Mouse (Mus musculus): ENCODE measurements around the gene Nkain1. TPM values are rescaled to one million over a fixed set of nuclear protein-coding genes. Genes with fewer than 3 reads are reported as not detected.

Nkain1 gene
- polyA plus RNA-seq, 1 experiment from 2014 or later = 3.6 TPM

- Histone ChIP-seq H3K4me3 (ENCODE audit: low read depth, low read length) (no peak overlapping the region), H3K27ac (replicated peaks; ENCODE audit: low read depth, low read length) (no peak overlapping the region), H3K4me1 (ENCODE audit: control insufficient read depth, insufficient read depth, low read length) (no peaks in the 10 kb centered on the region), H3K4me2 (ENCODE audit: low read depth, low read length) (no peak overlapping the region), H3K27me3 (replicated peaks; ENCODE audit: control insufficient read depth, insufficient read depth, low read length) (no peaks in the 10 kb centered on the region), H3K36me3 (ENCODE audit: control insufficient read depth, insufficient read depth, low read length) (no peaks in the 10 kb centered on the region), H3K9ac (ENCODE audit: low read depth, low read length) (no peak overlapping the region), H3K9me3 (ENCODE audit: control insufficient read depth, low read length) (no peaks in the 10 kb centered on the region)
- WGBS = 74% methylated on average over 1 of the region's 1 CpGs
- DNase-seq (ENCODE audit: low spot score) (no peak), ATAC-seq (ENCODE audit: low read depth) (no peak)
These were observed 46.2 kb downstream of the Nkain1 start for GRCm38 (mm10) chr4:130527804-130528203.

- H3K9me3 ChIP-seq (ENCODE audit: control insufficient read depth, low read length) = no peaks in the 10 kb centered on the region
- no peaks in the 10 kb centered on the region for H3K36me3 ChIP-seq (ENCODE audit: control insufficient read depth, insufficient read depth, low read length)
- no peak overlapping the region for H3K4me2 ChIP-seq (ENCODE audit: low read depth, low read length)
- WGBS = 79% methylated on average over 1 of the region's 1 CpGs
- H3K9ac ChIP-seq (ENCODE audit: low read depth, low read length) = no peak overlapping the region
- H3K4me3 ChIP-seq (ENCODE audit: low read depth, low read length) = no peak overlapping the region
- H3K27ac ChIP-seq (replicated peaks; ENCODE audit: low read depth, low read length) = no peak overlapping the region
- no peaks in the 10 kb centered on the region for H3K27me3 ChIP-seq (replicated peaks; ENCODE audit: control insufficient read depth, insufficient read depth, low read length)
- ATAC-seq (ENCODE audit: low read depth) = no peak
- no peaks in the 10 kb centered on the region for H3K4me1 ChIP-seq (ENCODE audit: control insufficient read depth, insufficient read depth, low read length)
- no peak for DNase-seq (ENCODE audit: low spot score)
These were observed 48.9 kb downstream of the Nkain1 start for GRCm38 (mm10) chr4:130525041-130525440.

- H3K4me1 ChIP-seq (ENCODE audit: control insufficient read depth, insufficient read depth, low read length) = no peaks in the 10 kb centered on the region
- no peaks in the 10 kb centered on the region for H3K27me3 ChIP-seq (replicated peaks; ENCODE audit: control insufficient read depth, insufficient read depth, low read length)
- H3K4me3 ChIP-seq (ENCODE audit: low read depth, low read length) = no peak overlapping the region
- ATAC-seq (ENCODE audit: low read depth) (no peak), DNase-seq (ENCODE audit: low spot score) (no peak)
- H3K4me2 ChIP-seq (ENCODE audit: low read depth, low read length) = no peak overlapping the region
- no peak overlapping the region for H3K27ac ChIP-seq (replicated peaks; ENCODE audit: low read depth, low read length)
- H3K9ac ChIP-seq (ENCODE audit: low read depth, low read length) = no peak overlapping the region
- no peaks in the 10 kb centered on the region for H3K9me3 ChIP-seq (ENCODE audit: control insufficient read depth, low read length)
- 95% methylated on average over 6 of the region's 6 CpGs for WGBS
- no peaks in the 10 kb centered on the region for H3K36me3 ChIP-seq (ENCODE audit: control insufficient read depth, insufficient read depth, low read length)
These were observed 52.5 kb downstream of the Nkain1 start for GRCm38 (mm10) chr4:130521466-130521865.

- Histone ChIP-seq H3K9me3 (ENCODE audit: control insufficient read depth, low read length) (no peaks in the 10 kb centered on the region), H3K27me3 (replicated peaks; ENCODE audit: control insufficient read depth, insufficient read depth, low read length) (no peaks in the 10 kb centered on the region), H3K4me1 (ENCODE audit: control insufficient read depth, insufficient read depth, low read length) (no peaks in the 10 kb centered on the region), H3K4me3 (ENCODE audit: low read depth, low read length) (peak overlapping the region; percentile 65), H3K36me3 (ENCODE audit: control insufficient read depth, insufficient read depth, low read length) (no peaks in the 10 kb centered on the region), H3K9ac (ENCODE audit: low read depth, low read length) (peak overlapping the region; percentile 80; the same call in 1 of the 2 replicates), H3K27ac (replicated peaks; ENCODE audit: low read depth, low read length) (no peak overlapping the region), H3K4me2 (ENCODE audit: low read depth, low read length) (peak overlapping the region; percentile 79)
- 2% methylated on average over 9 of the region's 9 CpGs for WGBS
- ATAC-seq (ENCODE audit: low read depth) (peak; percentile 64), DNase-seq (ENCODE audit: low spot score) (no peak)
These were observed 53.5 kb downstream of the Nkain1 start for GRCm38 (mm10) chr4:130520482-130520851.

GRCm38 (mm10) chr4:130519567-130520481, 54.1 kb downstream of the Nkain1 start:
- Histone ChIP-seq H3K4me1 (ENCODE audit: control insufficient read depth, insufficient read depth, low read length) (no peaks in the 10 kb centered on the region), H3K27ac (replicated peaks; ENCODE audit: low read depth, low read length) (peak overlapping the region; percentile 80), H3K4me3 (ENCODE audit: low read depth, low read length) (peak overlapping the region; percentile 65), H3K9me3 (ENCODE audit: control insufficient read depth, low read length) (no peaks in the 10 kb centered on the region), H3K9ac (ENCODE audit: low read depth, low read length) (peak overlapping the region; percentile 80), H3K36me3 (ENCODE audit: control insufficient read depth, insufficient read depth, low read length) (no peaks in the 10 kb centered on the region), H3K27me3 (replicated peaks; ENCODE audit: control insufficient read depth, insufficient read depth, low read length) (no peaks in the 10 kb centered on the region), H3K4me2 (ENCODE audit: low read depth, low read length) (peak overlapping the region; percentile 79)
- DNase-seq (ENCODE audit: low spot score) (peak; percentile 98), ATAC-seq (ENCODE audit: low read depth) (peak; percentile 98)
- 2% methylated on average over 40 of the region's 40 CpGs for WGBS

GRCm38 (mm10) chr4:130516490-130516889, 57.5 kb downstream of the Nkain1 start:
- Histone ChIP-seq H3K4me3 (ENCODE audit: low read depth, low read length) (no peak overlapping the region), H3K9ac (ENCODE audit: low read depth, low read length) (no peak overlapping the region), H3K36me3 (ENCODE audit: control insufficient read depth, insufficient read depth, low read length) (no peaks in the 10 kb centered on the region), H3K27ac (replicated peaks; ENCODE audit: low read depth, low read length) (no peak overlapping the region), H3K9me3 (ENCODE audit: control insufficient read depth, low read length) (no peaks in the 10 kb centered on the region), H3K27me3 (replicated peaks; ENCODE audit: control insufficient read depth, insufficient read depth, low read length) (no peaks in the 10 kb centered on the region), H3K4me1 (ENCODE audit: control insufficient read depth, insufficient read depth, low read length) (no peaks in the 10 kb centered on the region), H3K4me2 (ENCODE audit: low read depth, low read length) (no peak overlapping the region)
- WGBS = 82% methylated on average over 6 of the region's 6 CpGs
- ATAC-seq (ENCODE audit: low read depth) (no peak), DNase-seq (ENCODE audit: low spot score) (peak; percentile 32)

Other genes starting within 250 kb of the Nkain1 start
- gene Zcchc17, start 214.2 kb downstream of the Nkain1 start, polyA plus RNA-seq (2014; fragmentation: Nextera tagmentation; extraction: Ambion mirVana) = 73.3 and 75.2 TPM in 2 replicates
- gene Snrnp40, start 214.0 kb downstream of the Nkain1 start, polyA plus RNA-seq (2014; fragmentation: Nextera tagmentation; extraction: Ambion mirVana) = 119 and 134 TPM in 2 replicates
- gene Pum1, start 89.1 kb upstream of the Nkain1 start, polyA plus RNA-seq (2014; fragmentation: Nextera tagmentation; extraction: Ambion mirVana) = 70.4 and 78.8 TPM in 2 replicates
- gene Sdc3, start 218.4 kb upstream of the Nkain1 start, polyA plus RNA-seq (2014; fragmentation: Nextera tagmentation; extraction: Ambion mirVana) = 34.7 and 35.7 TPM in 2 replicates

Data from embryonic facial prominence, embryonic 14.5 days (tissue).